4 mouse cellular contexts compared by ENCODE assay signal in genomic region chr2:121475306-121475705, GRCm38 (mm10). TPM values are rescaled to one million over a fixed set of nuclear protein-coding genes. Genes with fewer than 3 reads are reported as not detected.
DNase-seq lines count a peak whose midpoint lies in the region; ATAC-seq lines count a peak whose summit lies in the region.
"Not testable (repeated sequence)": the region's sequence is repeated elsewhere in the genome, so short reads cannot be mapped to it uniquely, and the experiment has no call there.
"Had no signal": no experiment of that assay in that cellular context is flagged by ENCODE, and none has a peak within 500 bp of the region (broad histone marks: within the 10 kb centered on the region; RNA-seq: fewer than 3 reads in every experiment).

No protein-coding gene starts in this region.

- H3K9ac ChIP-seq in midbrain, embryonic 11.5 days (ENCODE audit: low read length) = not testable (repeated sequence)

- H3K4me3 ChIP-seq in midbrain, embryonic 11.5 days (ENCODE audit: low read depth, low read length) = not testable (repeated sequence)

- ATAC-seq in midbrain, embryonic 11.5 days (ENCODE audit: low FRiP score) = not testable (repeated sequence)

- peak; percentile 79 for DNase-seq in heart, adult 11 months
- peak; percentile 73 for DNase-seq in midbrain, embryonic 11.5 days (ENCODE audit: low spot score, missing footprints)

- not testable (repeated sequence) for H3K9me3 ChIP-seq in midbrain, embryonic 11.5 days (ENCODE audit: control insufficient read depth, low read length)

- not testable (repeated sequence) for H3K4me1 ChIP-seq in midbrain, embryonic 11.5 days (ENCODE audit: control insufficient read depth, insufficient read depth, low read length)

- not testable (repeated sequence) for H3K4me2 ChIP-seq in midbrain, embryonic 11.5 days

- WGBS in midbrain, embryonic 11.5 days = 87% methylated on average over 2 of the region's 2 CpGs

- not testable (repeated sequence) for H3K27ac ChIP-seq in midbrain, embryonic 11.5 days (ENCODE audit: low read depth, low read length)

- H3K36me3 ChIP-seq in midbrain, embryonic 11.5 days (ENCODE audit: control insufficient read depth, insufficient read depth, low read length) = not testable (repeated sequence)

- not testable (repeated sequence) for H3K27me3 ChIP-seq in midbrain, embryonic 11.5 days (ENCODE audit: control insufficient read depth, insufficient read depth, low read length)

RNA-seq across cellular contexts. Expression of gene Mfap1b, which starts 1.4 kb away (rescaled TPM):
- 69.1 and 76.0 TPM in 2 replicates for polyA plus RNA-seq in midbrain, embryonic 11.5 days (2014; fragmentation: Nextera tagmentation; extraction: Ambion mirVana)

RNA-seq across cellular contexts. Expression of gene Serinc4, which starts 18.7 kb away (rescaled TPM):
- 0.48 and 0.77 TPM in 2 replicates for polyA plus RNA-seq in midbrain, embryonic 11.5 days (2014; fragmentation: Nextera tagmentation; extraction: Ambion mirVana)
- polyA plus RNA-seq: activated CD4-positive, CD25-positive, alpha-beta regulatory T cell, adult 4 months; G1E had no signal

RNA-seq across cellular contexts. Expression of gene Hypk, which starts 22.2 kb away (rescaled TPM):
- 118 and 128 TPM in 2 replicates for polyA plus RNA-seq in midbrain, embryonic 11.5 days (2014; fragmentation: Nextera tagmentation; extraction: Ambion mirVana)

RNA-seq across cellular contexts. Expression of gene Serf2, which starts 26.3 kb away (rescaled TPM):
- 467 and 471 TPM in 2 replicates for polyA plus RNA-seq in midbrain, embryonic 11.5 days (2014; fragmentation: Nextera tagmentation; extraction: Ambion mirVana)

RNA-seq across cellular contexts. Expression of gene Mfap1a, which starts 31.2 kb away (rescaled TPM):
- polyA plus RNA-seq in midbrain, embryonic 11.5 days (2014; fragmentation: Nextera tagmentation; extraction: Ambion mirVana) = 27.0 and 27.9 TPM in 2 replicates
